Mouse (Mus musculus): Measurements from ENCODE around the gene Zbtb39.

DNA sequence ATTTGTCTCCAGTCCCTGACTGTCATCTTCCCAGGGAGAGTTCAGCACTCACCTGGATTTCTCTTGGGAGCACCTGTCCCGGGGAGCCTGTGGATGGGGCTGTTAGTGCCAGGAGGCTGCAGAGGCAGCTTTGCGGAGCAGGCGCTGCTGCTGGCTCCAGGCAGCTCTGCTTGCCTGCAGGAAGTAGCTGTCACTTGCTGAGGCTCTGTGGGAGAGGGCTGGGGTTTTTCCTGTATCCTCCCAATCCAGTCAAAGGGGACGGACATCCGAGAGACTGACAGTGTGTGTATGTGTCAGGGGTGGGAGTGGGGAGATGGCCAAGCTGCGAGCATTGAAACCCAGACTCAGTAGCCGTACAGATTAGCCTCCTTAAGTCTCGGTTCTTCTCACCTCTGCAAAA is 12.2 kb downstream of the Zbtb39 start, which contains the start of gene Gpr182:
- TF ChIP-seq CTCF (IDR thresholded peaks at IDR 0.05; ENCODE audit: low read depth) (no peak), EP300 (IDR thresholded peaks at IDR 0.05; ENCODE audit: low read depth) (peak; percentile 29; the same call in 1 of the 2 replicates)
